Mouse (Mus musculus) telencephalon, adult 2 months (tissue): ENCODE results near the gene 4930507D05Rik.
"Not testable (repeated sequence)": the region's sequence is repeated elsewhere in the genome, so short reads cannot be mapped to it uniquely, and the experiment has no call there.

ENCODE experiments used
- DNase-seq: peaks from one replicate; pipeline ENCODE4 v3.0.0-alpha.2; 2011; ENCODE audit warnings: low read depth, low spot score

The 4930507D05Rik gene

GRCm38 (mm10) chr10:62449364-62450279, at the start of gene 4930507D05Rik, which contains the start of gene Supv3l1:
Gene 4930507D05Rik (plus strand): TSS chr10:62449489.
Gene Supv3l1 (minus strand): TSS chr10:62449738.
- peak; percentile 98 for DNase-seq

GRCm38 (mm10) chr10:62401641-62402111, 47.6 kb upstream of the 4930507D05Rik start:
- DNase-seq = no peak

GRCm38 (mm10) chr10:62404901-62405300, 44.4 kb upstream of the 4930507D05Rik start:
- no peak for DNase-seq

- DNase-seq = peak; percentile 41
Observed at GRCm38 (mm10) chr10:62410943-62411342, 38.3 kb upstream of the 4930507D05Rik start.

- DNase-seq = peak; percentile 67
Observed at GRCm38 (mm10) chr10:62411431-62412410, 37.6 kb upstream of the 4930507D05Rik start.

- no peak for DNase-seq
Observed at GRCm38 (mm10) chr10:62412906-62413605, 36.2 kb upstream of the 4930507D05Rik start.

GRCm38 (mm10) chr10:62413606-62413982, 35.7 kb upstream of the 4930507D05Rik start:
- no peak for DNase-seq

- DNase-seq = no peak
Observed at GRCm38 (mm10) chr10:62418831-62419356, 30.4 kb upstream of the 4930507D05Rik start.

GRCm38 (mm10) chr10:62419422-62419821, 29.9 kb upstream of the 4930507D05Rik start:
- no peak for DNase-seq

GRCm38 (mm10) chr10:62420399-62420798, 28.9 kb upstream of the 4930507D05Rik start:
- DNase-seq = no peak

- DNase-seq = no peak
Observed at GRCm38 (mm10) chr10:62421127-62421526, 28.2 kb upstream of the 4930507D05Rik start.

GRCm38 (mm10) chr10:62422255-62422654, 27.0 kb upstream of the 4930507D05Rik start, which contains the start of gene Hkdc1:
Gene Hkdc1 (minus strand): TSS chr10:62422491.
- DNase-seq = no peak

- no peak for DNase-seq
Observed at GRCm38 (mm10) chr10:62425081-62425871, 24.0 kb upstream of the 4930507D05Rik start.

GRCm38 (mm10) chr10:62430427-62430826, 18.9 kb upstream of the 4930507D05Rik start:
- DNase-seq = no peak

- DNase-seq = no peak
Observed at GRCm38 (mm10) chr10:62450280-62450640, 971 bp downstream of the 4930507D05Rik start.

- not testable (repeated sequence) for DNase-seq
Observed at GRCm38 (mm10) chr10:62452001-62452400, 2.7 kb downstream of the 4930507D05Rik start.

GRCm38 (mm10) chr10:62461321-62461720, 12.0 kb downstream of the 4930507D05Rik start:
- no peak for DNase-seq

- DNase-seq = no peak
Observed at GRCm38 (mm10) chr10:62469736-62470135, 20.4 kb downstream of the 4930507D05Rik start.

- DNase-seq = no peak
Observed at GRCm38 (mm10) chr10:62471105-62471504, 21.8 kb downstream of the 4930507D05Rik start.

- no peak for DNase-seq
Observed at GRCm38 (mm10) chr10:62474944-62475343, 25.7 kb downstream of the 4930507D05Rik start.
